Mouse (Mus musculus) ES-E14 (cell line): ENCODE results near the gene Dock10.

ENCODE experiments used
- CHD2 ChIP-seq: IDR thresholded peaks from 2 replicates; pipeline ENCODE4 v1.6.1; 2014; ENCODE audit warnings: mild to moderate bottlenecking, low read depth, low read length, inconsistent platforms
- HCFC1 ChIP-seq: IDR thresholded peaks from 2 replicates; pipeline ENCODE4 v1.6.1; 2012; ENCODE audit warnings: low read length, inconsistent platforms, borderline replicate concordance; ENCODE audit not compliant: insufficient read depth
- MAFK ChIP-seq: IDR thresholded peaks from 2 replicates; pipeline ENCODE4 v1.6.1; 2014; ENCODE audit warnings: mild to moderate bottlenecking, low read depth, low read length, inconsistent platforms; ENCODE audit not compliant: insufficient read depth
- ZC3H11A ChIP-seq: IDR thresholded peaks from 2 replicates; pipeline ENCODE4 v1.6.1; 2012; ENCODE audit warnings: low read depth, mild to moderate bottlenecking, inconsistent platforms, low read length, borderline replicate concordance

DNA sequence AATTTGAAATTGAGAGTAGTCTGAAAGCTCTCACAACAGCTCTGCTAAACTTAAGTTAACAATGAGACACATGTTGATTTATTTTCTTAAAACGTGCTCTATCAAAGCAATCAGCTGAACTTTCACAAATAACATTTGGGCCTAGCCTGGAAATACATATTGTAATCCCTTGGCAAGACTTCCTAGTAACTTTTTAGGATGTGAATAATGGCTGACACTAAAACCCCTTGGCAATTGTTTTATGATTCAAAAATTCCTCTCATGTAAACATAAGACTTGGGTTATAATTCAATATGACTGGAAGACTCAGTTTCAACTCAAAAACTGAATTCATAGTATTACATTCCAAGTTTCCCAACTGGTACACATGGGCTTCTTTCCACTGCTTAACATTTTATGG lies 133.0 kb downstream of the Dock10 start:
- TF ChIP-seq MAFK (no peak), ZC3H11A (no peak), CHD2 (no peak), HCFC1 (no peak)
